Mouse (Mus musculus) common myeloid progenitor, adult 5-6 weeks (primary cell): ENCODE results near the gene Map7d1. TPM values are rescaled to one million over a fixed set of nuclear protein-coding genes. Genes with fewer than 3 reads are reported as not detected.

Source experiments
- ATAC-seq: replicated peaks from 2 replicates; pipeline ENCODE4 v1.8.0; 2016; ENCODE audit warnings: low read depth, mild to moderate bottlenecking, moderate TSS enrichment, inconsistent platforms; ENCODE audit not compliant: poor library complexity, severe bottlenecking
- total RNA-seq: library from RNA; stranded (forward); fragments of 200-1000, 187-1606 nt; gene quantifications from 2 replicates; pipeline ENCODE4 v1.2.3, GENCODE M21; 2017

Map7d1 gene
- total RNA-seq = 13.0 and 32.3 TPM in 2 replicates

- peak; percentile 45 for ATAC-seq
Measured at GRCm38 (mm10) chr4:126256131-126256791, at the start of gene Map7d1. Gene Map7d1 (minus strand): TSS chr4:126256343.

GRCm38 (mm10) chr4:126305428-126305827, 49.3 kb upstream of the Map7d1 start:
- no peak for ATAC-seq

GRCm38 (mm10) chr4:126303877-126304276, 47.7 kb upstream of the Map7d1 start:
- no peak for ATAC-seq

GRCm38 (mm10) chr4:126301584-126302309, 45.6 kb upstream of the Map7d1 start:
- no peak for ATAC-seq

GRCm38 (mm10) chr4:126300916-126301583, 44.9 kb upstream of the Map7d1 start:
- ATAC-seq = peak; percentile 5; the same call in 1 of the 2 replicates

- ATAC-seq = peak; percentile 22
Measured at GRCm38 (mm10) chr4:126296617-126297101, 40.5 kb upstream of the Map7d1 start.

GRCm38 (mm10) chr4:126295937-126296336, 39.8 kb upstream of the Map7d1 start:
- ATAC-seq = no peak

- no peak for ATAC-seq
Measured at GRCm38 (mm10) chr4:126295152-126295551, 39.0 kb upstream of the Map7d1 start.

GRCm38 (mm10) chr4:126291196-126291595, 35.1 kb upstream of the Map7d1 start:
- ATAC-seq = no peak

GRCm38 (mm10) chr4:126290314-126290713, 34.2 kb upstream of the Map7d1 start:
- no peak for ATAC-seq

GRCm38 (mm10) chr4:126288085-126288666, 32.0 kb upstream of the Map7d1 start:
- peak; percentile 45 for ATAC-seq

- no peak for ATAC-seq
Measured at GRCm38 (mm10) chr4:126287302-126287995, 31.3 kb upstream of the Map7d1 start.

- peak; percentile 36; the same call in 1 of the 2 replicates for ATAC-seq
Measured at GRCm38 (mm10) chr4:126286492-126286891, 30.3 kb upstream of the Map7d1 start, which contains the start of gene Col8a2. Gene Col8a2 (plus strand): TSS chr4:126286793.

- no peak for ATAC-seq
Measured at GRCm38 (mm10) chr4:126283582-126283981, 27.4 kb upstream of the Map7d1 start.

- no peak for ATAC-seq
Measured at GRCm38 (mm10) chr4:126281706-126282105, 25.6 kb upstream of the Map7d1 start.

- ATAC-seq = no peak
Measured at GRCm38 (mm10) chr4:126278961-126279360, 22.8 kb upstream of the Map7d1 start.

GRCm38 (mm10) chr4:126278565-126278915, 22.4 kb upstream of the Map7d1 start:
- no peak for ATAC-seq

GRCm38 (mm10) chr4:126277906-126278564, 21.9 kb upstream of the Map7d1 start:
- peak; percentile 90 for ATAC-seq

GRCm38 (mm10) chr4:126275681-126276131, 19.6 kb upstream of the Map7d1 start:
- ATAC-seq = no peak
